Comparison of ENCODE assay signal across 9 mouse cellular contexts in genomic region chr16:85799971-85800370, GRCm38 (mm10). TPM values are rescaled to one million over a fixed set of nuclear protein-coding genes. Genes with fewer than 3 reads are reported as not detected.
DNase-seq lines count a peak whose midpoint lies in the region; ATAC-seq and TF ChIP-seq lines count a peak whose summit lies in the region.
"Had no signal": no experiment of that assay in that cellular context is flagged by ENCODE, and none has a peak within 500 bp of the region (broad histone marks: within the 10 kb centered on the region; RNA-seq: fewer than 3 reads in every experiment).

No protein-coding gene starts in this region.

- no peak overlapping the region for H3K27ac ChIP-seq in kidney, embryonic 14.5 days (ENCODE audit: low read depth, low read length)
- H3K27ac ChIP-seq in embryonic fibroblast, embryonic 13.5 days (ENCODE audit: insufficient read depth, low read length), result no peak overlapping the region
- no peak overlapping the region for H3K27ac ChIP-seq in limb, embryonic 10.5 days
- H3K27ac ChIP-seq in neural tube, embryonic 12.5 days, result no peak overlapping the region

- 58% methylated on average over 9 of the region's 9 CpGs for WGBS in kidney, embryonic 14.5 days
- 70% methylated on average over 9 of the region's 9 CpGs for WGBS in limb, embryonic 10.5 days
- 70% methylated on average over 9 of the region's 9 CpGs for WGBS in neural tube, embryonic 12.5 days

- H3K9me3 ChIP-seq in kidney, embryonic 14.5 days (ENCODE audit: control insufficient read depth, low read length), result no peaks in the 10 kb centered on the region
- H3K9me3 ChIP-seq in limb, embryonic 10.5 days (replicated peaks), result no peaks in the 10 kb centered on the region
- H3K9me3 ChIP-seq in neural tube, embryonic 12.5 days, result no peaks in the 10 kb centered on the region

- intact Hi-C loops in left cerebral cortex, postnatal 4 days (cut with DNase I), result loop anchor here (10.0 kb wide), 1 partner anchor 1595 kb away; no protein-coding TSS in a partner anchor
- intact Hi-C loops in left cerebral cortex, postnatal 25 days (cut with DNase I), result loop anchor here (2.0 to 10.0 kb wide), 3 partner anchors 43 to 1595 kb away; no protein-coding TSS in a partner anchor
- intact Hi-C loops in gastrocnemius, postnatal 14 days (cut with DNase I; ENCODE audit: low total_unique reads), result no loop called here

- peak overlapping the region; percentile 84 for H3K4me3 ChIP-seq in kidney, embryonic 14.5 days (ENCODE audit: low read length)
- peak overlapping the region; percentile 50 for H3K4me3 ChIP-seq in embryonic fibroblast, embryonic 13.5 days (ENCODE audit: insufficient read depth, low read length)
- peak overlapping the region; percentile 73 for H3K4me3 ChIP-seq in limb, embryonic 10.5 days
- no peak overlapping the region for H3K4me3 ChIP-seq in neural tube, embryonic 12.5 days

- H3K4me1 ChIP-seq in kidney, embryonic 14.5 days (ENCODE audit: control insufficient read depth, insufficient read depth, low read length), result peaks cover 8% of the 10 kb centered on the region; the same call in 1 of the 2 replicates
- H3K4me1 ChIP-seq in embryonic fibroblast, embryonic 13.5 days (ENCODE audit: control insufficient read depth, insufficient read depth, low read length), result peaks cover 2% of the 10 kb centered on the region; the same call in 1 of the 2 replicates
- peaks cover 32% of the 10 kb centered on the region for H3K4me1 ChIP-seq in limb, embryonic 10.5 days
- H3K4me1 ChIP-seq in neural tube, embryonic 12.5 days, result peaks cover 22% of the 10 kb centered on the region

- no peak for TF ChIP-seq CTCF in embryonic fibroblast, embryonic 13.5 days (IDR thresholded peaks at IDR 0.05; ENCODE audit: borderline replicate concordance, insufficient read depth, low read length)

- no peak for ATAC-seq in kidney, embryonic 14.5 days (ENCODE audit: low FRiP score, low TSS enrichment)
- ATAC-seq in neural tube, embryonic 12.5 days (ENCODE audit: low FRiP score, low read depth), result no peak

- H3K4me2 ChIP-seq in kidney, embryonic 14.5 days (replicated peaks; ENCODE audit: low read depth, low read length), result peak overlapping the region; percentile 79
- peak overlapping the region; percentile 99 for H3K4me2 ChIP-seq in neural tube, embryonic 12.5 days (replicated peaks)

- no peaks in the 10 kb centered on the region for H3K27me3 ChIP-seq in kidney, embryonic 14.5 days (ENCODE audit: control insufficient read depth, insufficient read depth, low read length)
- H3K27me3 ChIP-seq in limb, embryonic 10.5 days (ENCODE audit: low read depth, poor library complexity, severe bottlenecking), result no peaks in the 10 kb centered on the region
- H3K27me3 ChIP-seq in neural tube, embryonic 12.5 days (replicated peaks), result no peaks in the 10 kb centered on the region

- no peak for DNase-seq in kidney, adult 9 months
- no peak for DNase-seq in limb, embryonic 10.5 days (ENCODE audit: low spot score)
- DNase-seq in left cerebral cortex, postnatal 4 days, result no peak
- DNase-seq in left cerebral cortex, postnatal 25 days (ENCODE audit: low spot score in 2 of 2), result no peak
- no peak for DNase-seq in gastrocnemius, postnatal 14 days

- 0 out of 2 replicates have a peak overlapping the region, but pooled peaks have one; percentile 96 for H3K9ac ChIP-seq in kidney, embryonic 14.5 days (ENCODE audit: low read depth, low read length)
- no peak overlapping the region for H3K9ac ChIP-seq in neural tube, embryonic 12.5 days

- peaks cover 51% of the 10 kb centered on the region for H3K36me3 ChIP-seq in kidney, embryonic 14.5 days (ENCODE audit: control insufficient read depth, insufficient read depth, low read length)
- peaks cover 54% of the 10 kb centered on the region for H3K36me3 ChIP-seq in limb, embryonic 10.5 days
- H3K36me3 ChIP-seq in neural tube, embryonic 12.5 days, result peaks cover 29% of the 10 kb centered on the region

- no peak for TF ChIP-seq POLR2A in embryonic fibroblast, embryonic 13.5 days (IDR thresholded peaks at IDR 0.05; ENCODE audit: low read depth, low read length)

RNA-seq across cellular contexts. Expression of gene Adamts1, which starts 2.9 kb away (rescaled TPM):
- 36.8 and 70.7 TPM in 2 replicates for polyA plus RNA-seq in kidney, embryonic 14.5 days (2014; fragmentation: Nextera tagmentation; extraction: Ambion mirVana)
- 40.6 and 68.9 TPM in 2 replicates for polyA plus RNA-seq in embryonic fibroblast, embryonic 13.5 days (2011; ENCODE audit: insufficient read length, low read depth, missing spikeins)
- 24.7 and 26.8 TPM in 2 replicates for polyA plus RNA-seq in limb, embryonic 10.5 days (2016; fragmentation: Nextera tagmentation; extraction: Ambion mirVana)
- 14.8 and 16.0 TPM in 2 replicates for polyA plus RNA-seq in neural tube, embryonic 12.5 days (2016; fragmentation: Nextera tagmentation; extraction: Ambion mirVana)
- total RNA-seq in left cerebral cortex, postnatal 4 days (2021), result 1 to 10 TPM; 6.5 to 8.2 TPM
- total RNA-seq in left cerebral cortex, postnatal 25 days (2021), result 1 to 10 TPM; 7.1 to 7.7 TPM
- 10 to 100 TPM; 12.9 to 13.9 TPM for total RNA-seq in gastrocnemius, postnatal 14 days (2021)
- total RNA-seq: MEL had no signal
